Mouse (Mus musculus) midbrain, embryonic 16.5 days (tissue): ENCODE results near the gene Vps29. TPM values are rescaled to one million over a fixed set of nuclear protein-coding genes. Genes with fewer than 3 reads are reported as not detected.

Experiments used
- polyA plus RNA-seq: library from polyadenylated mRNA; unstranded; fragments of >200 nt; fragmentation: Nextera tagmentation; extraction: Ambion mirVana; gene quantifications from 2 replicates; pipeline ENCODE4 v1.2.1, GENCODE M21; 2015

Vps29 gene
- polyA plus RNA-seq, 1 experiment from 2014 or later, result 347 TPM

Other genes with a start within 250 kb of the Vps29 start
- gene Ccdc63, start 213.5 kb upstream of the Vps29 start, polyA plus RNA-seq, result 0.24 and 0.25 TPM in 2 replicates
- gene Ppp1cc, start 196.1 kb upstream of the Vps29 start, polyA plus RNA-seq, result 188 and 193 TPM in 2 replicates
- 1.7 and 1.8 TPM in 2 replicates for gene Hvcn1, start 147.6 kb upstream of the Vps29 start, polyA plus RNA-seq
- gene Tctn1, start 89.9 kb upstream of the Vps29 start, polyA plus RNA-seq, result 5.4 and 7.3 TPM in 2 replicates
- gene Pptc7, start 70.0 kb upstream of the Vps29 start, polyA plus RNA-seq, result 7.1 and 7.6 TPM in 2 replicates
- gene Rad9b, start 136 bp upstream of the Vps29 start, polyA plus RNA-seq, result 23.9 and 28.9 TPM in 2 replicates
- 42.3 and 42.7 TPM in 2 replicates for gene Gpn3, start 17.5 kb downstream of the Vps29 start, polyA plus RNA-seq
- gene Fam216a, start 18.0 kb downstream of the Vps29 start, polyA plus RNA-seq, result 135 and 139 TPM in 2 replicates
- 168 and 172 TPM in 2 replicates for gene Arpc3, start 37.5 kb downstream of the Vps29 start, polyA plus RNA-seq
- 44.3 and 45.9 TPM in 2 replicates for gene Anapc7, start 67.3 kb downstream of the Vps29 start, polyA plus RNA-seq
- gene Atp2a2, start 147.9 kb downstream of the Vps29 start, polyA plus RNA-seq, result 44.4 and 45.6 TPM in 2 replicates